Mouse (Mus musculus) right cerebral cortex, postnatal 14 days (tissue): Measurements from ENCODE around the gene Olfr616.
"Not testable (repeated sequence)": the region's sequence is repeated elsewhere in the genome, so short reads cannot be mapped to it uniquely, and the experiment has no call there.

Source experiments
- DNase-seq: peaks from one replicate; pipeline ENCODE4 v3.0.0; 2022

Gene Olfr616

DNA sequence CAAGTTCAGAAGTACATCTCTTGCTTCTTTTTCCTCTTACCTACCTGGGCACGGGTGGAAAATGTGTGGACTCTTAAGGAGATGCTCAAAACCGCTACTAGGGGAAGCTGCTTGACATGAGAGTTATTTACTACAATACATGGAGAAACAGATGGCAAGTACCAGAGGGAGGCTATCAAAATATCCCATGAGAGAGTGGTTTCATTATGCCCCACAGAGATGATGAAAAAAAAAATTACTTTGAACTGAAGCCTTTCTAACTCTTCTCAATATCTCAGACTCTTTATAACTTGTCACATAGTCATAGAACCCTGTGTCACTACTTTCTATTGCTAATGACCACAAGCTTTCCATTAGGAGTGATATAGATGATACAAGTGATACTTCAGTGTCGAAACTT is at the start of gene Olfr616:
Gene Olfr616 (minus strand): TSS at position 101 of the 400 bp plus-strand sequence.
- DNase-seq: no peak

DNA sequence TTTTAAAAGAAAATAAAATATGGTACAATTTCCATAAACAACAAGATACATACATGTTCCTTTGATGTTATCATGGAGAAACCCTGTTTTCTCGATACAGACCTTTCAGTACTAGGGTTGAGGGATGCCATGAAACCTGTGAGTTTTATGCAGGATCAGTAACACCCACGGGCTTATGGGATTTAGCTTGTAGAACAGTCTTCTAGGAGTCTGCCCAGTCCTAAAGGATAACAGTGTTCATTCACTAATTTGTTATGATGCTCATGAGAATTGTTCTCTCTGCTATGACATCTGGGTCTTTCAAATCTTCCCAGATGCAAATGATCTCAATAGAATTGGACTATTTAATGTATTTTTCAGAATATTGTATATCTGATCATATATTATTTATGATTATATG is 43.5 kb upstream of the Olfr616 start, which contains the start of gene Olfr620:
Gene Olfr620 (minus strand): TSS at position 101 of the 400 bp plus-strand sequence.
- no peak for DNase-seq

DNA sequence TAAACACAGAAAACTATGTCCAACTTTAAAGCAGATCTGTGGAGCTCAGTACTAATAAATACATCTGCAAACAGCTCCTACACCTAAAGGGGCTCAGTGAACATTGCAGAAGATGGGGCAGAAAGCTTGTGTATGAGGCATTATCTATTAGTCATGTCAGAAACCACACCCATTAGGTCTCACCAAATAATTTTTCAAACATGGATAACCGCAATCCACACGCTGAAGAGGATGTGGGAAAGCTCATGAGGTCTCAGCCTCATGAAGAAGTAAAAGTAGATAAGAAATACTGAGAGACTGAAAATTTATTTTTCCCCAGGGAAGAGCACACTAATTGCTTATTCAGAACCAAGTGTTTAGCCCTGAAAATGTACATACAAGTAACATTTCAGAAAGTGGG is 38.5 kb upstream of the Olfr616 start:
- no peak for DNase-seq

DNA sequence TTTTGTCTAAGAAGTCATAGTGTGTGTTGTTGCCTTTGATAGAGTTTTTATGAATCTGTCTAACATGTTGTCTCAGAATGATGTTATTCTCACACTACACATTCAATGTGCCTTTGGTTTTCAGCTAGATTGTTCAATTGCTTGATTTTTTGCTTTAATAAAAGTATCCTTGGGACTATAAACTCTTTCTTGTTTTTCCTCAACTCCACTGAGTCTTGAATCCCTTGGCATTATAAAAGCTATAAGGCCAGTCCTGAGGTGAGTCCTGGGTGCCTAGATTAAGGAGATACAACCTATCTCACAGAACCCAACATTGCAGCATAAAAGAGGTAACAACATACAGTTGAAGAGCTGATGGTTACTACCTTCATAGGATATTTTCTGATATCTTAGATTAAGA is 31.3 kb upstream of the Olfr616 start, which contains the start of gene Olfr619:
Gene Olfr619 (plus strand): TSS at position 301 of the 400 bp plus-strand sequence.
- no peak for DNase-seq

DNA sequence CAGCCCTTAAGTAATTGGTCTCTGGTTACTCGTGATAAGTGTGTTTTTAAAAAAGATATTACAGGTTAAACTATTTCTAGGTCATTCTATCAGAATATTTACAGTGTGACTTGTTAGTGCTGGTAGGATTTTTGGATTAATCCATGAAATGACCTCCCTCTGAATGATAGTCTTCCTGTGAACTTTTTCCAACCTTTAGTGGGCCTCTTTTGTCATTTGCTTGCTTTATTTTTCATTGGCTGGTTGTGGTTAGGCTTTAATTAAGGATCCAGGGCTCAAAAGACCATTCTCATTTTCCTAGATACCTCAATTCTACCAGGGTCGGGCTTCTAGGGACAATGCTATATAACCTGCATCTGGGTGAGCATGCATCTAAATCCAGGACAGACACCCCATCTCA is 20.9 kb upstream of the Olfr616 start, which contains the start of gene Olfr618:
Gene Olfr618 (plus strand): TSS at position 301 of the 400 bp plus-strand sequence.
- DNase-seq: no peak

DNA sequence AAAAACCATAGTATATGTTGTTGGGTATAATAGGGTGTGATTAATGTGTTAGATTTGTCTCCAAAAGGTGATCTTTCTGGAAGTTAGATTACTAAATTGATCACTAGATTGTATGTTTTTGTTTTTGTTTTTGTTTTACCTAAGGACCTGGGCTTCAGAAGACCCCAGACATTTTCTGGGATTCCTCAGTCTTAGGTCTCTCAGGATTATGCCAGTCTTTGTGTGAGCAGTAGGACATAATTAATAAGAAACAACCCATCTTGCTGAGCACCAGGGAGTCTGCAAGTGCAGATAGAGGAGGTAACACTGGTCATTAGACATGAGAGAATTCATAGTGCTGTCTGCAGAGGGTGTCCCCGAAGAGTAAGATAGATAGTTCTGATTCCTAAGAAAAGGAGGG is 3.8 kb upstream of the Olfr616 start, which contains the start of gene Olfr617:
Gene Olfr617 (plus strand): TSS at position 301 of the 400 bp plus-strand sequence.
- DNase-seq: no peak

DNA sequence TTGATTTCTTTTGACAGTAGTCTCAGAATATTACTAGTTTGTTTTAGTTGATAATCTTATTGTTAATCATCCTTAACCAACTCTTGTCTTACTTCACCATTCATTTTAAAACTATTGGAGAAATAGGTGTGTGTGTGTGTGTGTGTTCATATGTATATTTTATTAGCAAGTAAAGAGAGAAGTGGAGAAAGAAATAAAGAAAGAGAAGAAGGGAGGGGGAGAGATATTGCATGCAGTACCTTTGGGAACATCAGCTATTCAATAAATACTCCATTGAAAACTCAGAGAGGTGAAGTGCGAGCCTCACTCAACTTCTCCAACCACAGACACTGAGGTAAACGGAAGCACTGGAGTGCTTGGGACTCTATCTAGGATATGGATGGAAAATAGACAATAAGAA is 13.2 kb downstream of the Olfr616 start, which contains the start of gene Olfr615:
Gene Olfr615 (plus strand): TSS at position 301 of the 400 bp plus-strand sequence.
- no peak for DNase-seq

DNA sequence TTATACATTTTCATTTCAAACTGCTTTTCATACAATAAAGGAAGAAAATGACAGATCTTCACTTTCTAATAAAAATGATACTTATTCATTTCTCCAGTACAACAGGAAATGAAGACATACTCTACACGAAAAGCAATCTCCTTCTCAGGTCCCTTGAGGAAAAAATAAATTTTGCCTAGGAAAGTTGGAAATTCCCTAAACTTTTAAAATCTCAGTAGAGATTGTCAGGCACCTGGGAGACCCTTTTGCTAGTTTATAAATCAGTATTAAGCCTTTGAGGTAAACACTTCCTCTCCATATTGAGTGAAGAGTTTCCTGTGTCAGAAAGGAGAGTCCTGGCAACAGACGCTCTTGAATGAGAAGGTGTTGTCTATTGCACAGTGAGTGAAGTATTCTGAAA is 21.2 kb downstream of the Olfr616 start, which contains the start of gene Olfr613:
Gene Olfr613 (plus strand): TSS at position 301 of the 400 bp plus-strand sequence.
- DNase-seq: no peak

DNA sequence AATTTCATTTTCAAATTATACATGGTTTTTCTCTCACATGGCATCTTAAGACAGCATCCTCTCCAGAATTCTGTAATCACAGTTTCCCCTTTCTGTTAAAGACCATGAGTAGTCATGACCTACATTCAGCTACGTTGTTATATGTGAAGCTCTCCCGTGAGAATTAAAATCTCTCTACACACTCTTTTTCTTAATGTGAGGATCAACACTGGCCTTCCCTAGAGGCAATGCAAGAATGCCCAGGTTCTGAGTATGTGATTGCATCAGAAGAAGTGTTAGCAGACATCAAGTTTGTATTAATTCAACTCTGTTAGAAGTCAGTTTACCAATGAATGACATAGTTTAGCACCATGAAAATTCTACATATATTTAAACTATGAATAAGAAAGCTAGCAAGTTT is 26.3 kb downstream of the Olfr616 start, which contains the start of gene Olfr612:
Gene Olfr612 (minus strand): TSS at position 101 of the 400 bp plus-strand sequence.
- not testable (repeated sequence) for DNase-seq

DNA sequence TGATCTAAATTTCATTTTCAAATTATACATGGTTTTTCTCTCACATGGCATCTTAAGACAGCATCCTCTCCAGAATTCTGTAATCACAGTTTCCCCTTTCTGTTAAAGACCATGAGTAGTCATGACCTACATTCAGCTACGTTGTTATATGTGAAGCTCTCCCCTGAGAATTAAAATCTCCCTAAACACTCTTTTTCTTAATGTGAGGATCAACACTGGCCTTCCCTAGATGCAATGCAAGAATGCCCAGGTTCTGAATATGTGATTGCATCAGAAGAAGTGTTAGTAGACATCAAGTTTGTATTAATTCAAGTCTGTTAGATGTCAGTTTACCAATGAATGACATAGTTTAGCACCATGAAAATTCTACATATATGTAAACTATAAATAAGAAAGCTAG is 48.2 kb downstream of the Olfr616 start, which contains the start of gene Olfr611:
Gene Olfr611 (minus strand): TSS at position 101 of the 400 bp plus-strand sequence.
- not testable (repeated sequence) for DNase-seq
